Mouse (Mus musculus): ENCODE data around the gene Vmp1. TPM values are rescaled to one million over a fixed set of nuclear protein-coding genes. Genes with fewer than 3 reads are reported as not detected.

Gene Vmp1
- polyA plus RNA-seq, 1 experiment from 2014 or later, result 88.7 TPM

DNA sequence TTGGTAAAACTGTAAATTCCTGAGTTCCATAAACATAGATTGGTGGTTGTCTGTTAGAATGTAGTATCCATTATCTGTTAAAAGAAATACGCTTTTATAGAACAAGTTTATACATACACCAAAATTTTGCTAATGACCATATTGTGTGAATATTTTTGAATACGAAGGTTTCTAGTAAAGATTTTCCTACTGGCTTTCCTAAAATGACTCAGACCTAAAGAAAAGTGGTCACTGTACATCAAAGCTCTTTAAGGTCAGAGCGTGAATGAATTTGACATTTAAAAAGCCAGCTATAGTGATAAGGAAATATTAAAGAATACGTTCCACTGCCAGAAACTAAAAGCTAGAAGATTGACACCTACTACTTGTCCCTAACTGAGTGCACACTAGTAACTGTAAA lies 39.1 kb downstream of the Vmp1 start:
- Histone ChIP-seq H3K4me1 (ENCODE audit: control insufficient read depth, insufficient read depth, low read length) (no peaks in the 10 kb centered on the region), H3K9ac (ENCODE audit: low read length) (no peak overlapping the region), H3K4me3 (ENCODE audit: low read depth, low read length) (no peak overlapping the region), H3K27me3 (ENCODE audit: control insufficient read depth, insufficient read depth, low read length) (no peaks in the 10 kb centered on the region), H3K4me2 (ENCODE audit: low read depth, severe bottlenecking) (no peak overlapping the region), H3K36me3 (ENCODE audit: control insufficient read depth, insufficient read depth, low read length) (no peaks in the 10 kb centered on the region; the same call in 1 of the 2 replicates), H3K27ac (replicated peaks; ENCODE audit: low read depth, low read length) (no peak overlapping the region), H3K9me3 (ENCODE audit: control insufficient read depth, low read length) (no peaks in the 10 kb centered on the region)
- WGBS, result 95% methylated on average over 4 of the region's 4 CpGs
- DNase-seq (ENCODE audit: low spot score) (no peak), ATAC-seq (ENCODE audit: insufficient number of reproducible peaks, low FRiP score, low TSS enrichment, low read depth) (no peak)

DNA sequence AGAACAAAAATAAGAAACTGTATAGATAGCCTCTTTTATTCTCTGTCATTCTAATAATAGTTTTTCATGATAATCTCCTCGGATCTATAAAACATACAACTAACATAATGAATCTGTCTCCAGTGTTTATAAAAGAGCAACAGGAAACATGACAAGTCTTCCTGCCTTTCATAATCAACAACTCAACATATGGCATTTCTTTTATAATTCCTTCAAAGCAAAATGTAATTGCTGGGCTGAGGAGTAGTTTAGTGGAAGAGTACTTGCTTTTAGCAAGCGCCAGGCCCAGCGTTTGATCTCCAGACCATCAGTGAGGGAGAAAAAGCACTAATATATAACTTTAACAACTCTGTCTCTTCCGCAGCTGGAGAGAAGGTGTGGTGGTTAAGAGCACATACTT lies 41.9 kb downstream of the Vmp1 start:
- 77% methylated on average over 4 of the region's 4 CpGs for WGBS
- H3K9ac ChIP-seq (ENCODE audit: low read length), result no peak overlapping the region
- DNase-seq (ENCODE audit: low spot score) (no peak), ATAC-seq (ENCODE audit: insufficient number of reproducible peaks, low FRiP score, low TSS enrichment, low read depth) (no peak)
- no peak overlapping the region for H3K27ac ChIP-seq (replicated peaks; ENCODE audit: low read depth, low read length)
- no peaks in the 10 kb centered on the region for H3K27me3 ChIP-seq (ENCODE audit: control insufficient read depth, insufficient read depth, low read length)
- no peaks in the 10 kb centered on the region for H3K4me1 ChIP-seq (ENCODE audit: control insufficient read depth, insufficient read depth, low read length)
- no peaks in the 10 kb centered on the region for H3K9me3 ChIP-seq (ENCODE audit: control insufficient read depth, low read length)
- no peak overlapping the region for H3K4me2 ChIP-seq (ENCODE audit: low read depth, severe bottlenecking)
- no peaks in the 10 kb centered on the region; the same call in 1 of the 2 replicates for H3K36me3 ChIP-seq (ENCODE audit: control insufficient read depth, insufficient read depth, low read length)
- no peak overlapping the region for H3K4me3 ChIP-seq (ENCODE audit: low read depth, low read length)

DNA sequence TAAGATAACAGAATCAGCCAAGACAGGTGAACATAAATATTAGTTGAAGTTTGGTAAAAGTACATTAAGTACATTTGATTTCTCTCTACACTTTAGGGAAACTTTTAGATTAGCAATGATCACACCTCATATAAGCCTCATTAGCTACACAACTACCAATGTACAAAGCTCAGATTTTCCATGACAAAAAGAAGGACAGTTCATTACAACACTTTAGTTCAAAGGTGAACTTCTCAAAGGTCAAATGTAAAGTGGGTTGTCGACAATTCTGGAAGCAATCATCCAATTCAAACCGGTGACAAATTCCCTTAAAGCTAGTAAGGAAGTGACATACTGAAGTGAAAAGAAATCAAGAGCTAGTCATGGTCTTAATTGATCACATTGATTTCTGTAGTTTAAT lies 45.9 kb downstream of the Vmp1 start:
- Histone ChIP-seq H3K9me3 (ENCODE audit: control insufficient read depth, low read length) (no peaks in the 10 kb centered on the region), H3K4me3 (ENCODE audit: low read depth, low read length) (no peak overlapping the region), H3K27ac (replicated peaks; ENCODE audit: low read depth, low read length) (no peak overlapping the region), H3K9ac (ENCODE audit: low read length) (no peak overlapping the region), H3K36me3 (ENCODE audit: control insufficient read depth, insufficient read depth, low read length) (peaks cover 3% of the 10 kb centered on the region), H3K27me3 (ENCODE audit: control insufficient read depth, insufficient read depth, low read length) (no peaks in the 10 kb centered on the region), H3K4me2 (ENCODE audit: low read depth, severe bottlenecking) (no peak overlapping the region), H3K4me1 (ENCODE audit: control insufficient read depth, insufficient read depth, low read length) (no peaks in the 10 kb centered on the region)
- no peak for DNase-seq (ENCODE audit: low spot score)
- 75% methylated on average over 2 of the region's 2 CpGs for WGBS
- no peak for ATAC-seq (ENCODE audit: insufficient number of reproducible peaks, low FRiP score, low TSS enrichment, low read depth)

DNA sequence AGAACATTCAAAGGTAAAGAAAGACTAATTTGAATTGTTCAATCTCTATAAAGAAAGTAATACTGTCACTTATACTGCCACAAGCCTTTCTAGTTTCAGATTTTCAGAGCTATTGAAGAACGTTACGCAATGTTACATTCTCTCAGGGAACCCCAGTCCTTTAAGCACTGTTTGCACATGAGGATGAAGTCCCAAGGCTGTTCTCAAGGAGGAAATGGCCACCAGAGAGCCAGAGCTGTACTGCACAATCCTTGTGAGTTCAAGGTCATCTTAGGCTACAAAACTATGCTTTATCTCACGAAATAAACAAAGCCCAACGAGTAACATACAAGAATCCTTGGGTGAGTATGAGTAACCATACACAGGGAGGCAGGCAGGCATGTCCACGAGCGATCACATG lies 49.2 kb downstream of the Vmp1 start:
- no peak for ATAC-seq (ENCODE audit: insufficient number of reproducible peaks, low FRiP score, low TSS enrichment, low read depth)
- Histone ChIP-seq H3K9me3 (ENCODE audit: control insufficient read depth, low read length) (no peaks in the 10 kb centered on the region), H3K27ac (replicated peaks; ENCODE audit: low read depth, low read length) (no peak overlapping the region)

DNA sequence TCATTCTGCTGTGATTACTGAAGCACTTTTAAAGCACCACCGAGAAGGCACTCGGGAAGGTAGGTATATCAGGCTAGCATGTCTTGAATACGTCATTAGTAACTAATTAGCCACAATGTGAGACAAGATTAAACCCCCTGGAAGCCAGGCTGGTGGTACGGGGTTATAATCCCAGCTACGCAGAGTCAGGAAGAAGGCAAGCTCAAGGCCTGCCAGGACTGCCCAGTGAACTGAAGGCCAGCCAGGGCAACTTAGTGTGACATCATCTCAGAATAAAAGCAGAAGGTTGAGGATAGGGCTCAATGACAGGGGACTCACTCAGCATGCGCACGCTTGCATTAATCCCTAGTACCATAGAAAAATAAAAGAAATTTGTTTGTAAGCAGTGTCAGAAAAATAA lies 53.7 kb downstream of the Vmp1 start:
- WGBS, result 86% methylated on average over 7 of the region's 7 CpGs
- ATAC-seq (ENCODE audit: insufficient number of reproducible peaks, low FRiP score, low TSS enrichment, low read depth), result no peak

More for the DNA sequence above, 49.2 kb downstream of the Vmp1 start:
- WGBS, result 93% methylated on average over 6 of the region's 6 CpGs
- Histone ChIP-seq H3K4me3 (ENCODE audit: low read depth, low read length) (no peak overlapping the region), H3K36me3 (ENCODE audit: control insufficient read depth, insufficient read depth, low read length) (peaks cover 3% of the 10 kb centered on the region), H3K4me1 (ENCODE audit: control insufficient read depth, insufficient read depth, low read length) (no peaks in the 10 kb centered on the region), H3K9ac (ENCODE audit: low read length) (no peak overlapping the region), H3K4me2 (ENCODE audit: low read depth, severe bottlenecking) (no peak overlapping the region), H3K27me3 (ENCODE audit: control insufficient read depth, insufficient read depth, low read length) (no peaks in the 10 kb centered on the region)
- DNase-seq (ENCODE audit: low spot score), result no peak

DNA sequence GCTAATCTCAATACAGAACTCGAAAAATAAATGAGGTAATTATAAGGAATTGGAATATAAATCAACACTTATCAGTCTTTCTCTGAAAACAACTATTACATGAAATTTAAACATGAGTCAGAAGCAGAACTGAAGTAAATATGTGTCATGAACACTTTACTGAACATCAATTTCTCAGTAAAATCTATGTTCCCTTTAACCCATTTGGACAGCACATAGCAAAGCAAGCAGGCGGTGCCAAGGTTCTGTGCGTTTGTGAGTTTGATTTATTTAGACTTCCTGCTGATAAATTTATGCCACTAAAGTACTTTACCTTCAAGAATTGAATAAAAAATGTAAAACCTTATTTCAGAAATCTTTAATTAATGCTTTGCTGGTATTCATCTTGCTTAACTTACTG lies 54.2 kb downstream of the Vmp1 start:
- Histone ChIP-seq H3K4me3 (ENCODE audit: low read depth, low read length) (no peak overlapping the region), H3K4me2 (ENCODE audit: low read depth, severe bottlenecking) (no peak overlapping the region), H3K27ac (replicated peaks; ENCODE audit: low read depth, low read length) (no peak overlapping the region), H3K27me3 (ENCODE audit: control insufficient read depth, insufficient read depth, low read length) (no peaks in the 10 kb centered on the region), H3K9ac (ENCODE audit: low read length) (no peak overlapping the region), H3K36me3 (ENCODE audit: control insufficient read depth, insufficient read depth, low read length) (no peaks in the 10 kb centered on the region; the same call in 1 of the 2 replicates), H3K4me1 (ENCODE audit: control insufficient read depth, insufficient read depth, low read length) (no peaks in the 10 kb centered on the region), H3K9me3 (ENCODE audit: control insufficient read depth, low read length) (no peaks in the 10 kb centered on the region)
- 87% methylated on average over 3 of the region's 3 CpGs for WGBS
- DNase-seq (ENCODE audit: low spot score) (no peak), ATAC-seq (ENCODE audit: insufficient number of reproducible peaks, low FRiP score, low TSS enrichment, low read depth) (no peak)

More for the DNA sequence above, 53.7 kb downstream of the Vmp1 start:
- Histone ChIP-seq H3K4me3 (ENCODE audit: low read depth, low read length) (no peak overlapping the region), H3K27ac (replicated peaks; ENCODE audit: low read depth, low read length) (no peak overlapping the region), H3K36me3 (ENCODE audit: control insufficient read depth, insufficient read depth, low read length) (peaks cover under 1% of the 10 kb centered on the region), H3K4me2 (ENCODE audit: low read depth, severe bottlenecking) (no peak overlapping the region), H3K4me1 (ENCODE audit: control insufficient read depth, insufficient read depth, low read length) (no peaks in the 10 kb centered on the region), H3K9ac (ENCODE audit: low read length) (no peak overlapping the region), H3K27me3 (ENCODE audit: control insufficient read depth, insufficient read depth, low read length) (no peaks in the 10 kb centered on the region), H3K9me3 (ENCODE audit: control insufficient read depth, low read length) (no peaks in the 10 kb centered on the region)
- DNase-seq (ENCODE audit: low spot score), result no peak

DNA sequence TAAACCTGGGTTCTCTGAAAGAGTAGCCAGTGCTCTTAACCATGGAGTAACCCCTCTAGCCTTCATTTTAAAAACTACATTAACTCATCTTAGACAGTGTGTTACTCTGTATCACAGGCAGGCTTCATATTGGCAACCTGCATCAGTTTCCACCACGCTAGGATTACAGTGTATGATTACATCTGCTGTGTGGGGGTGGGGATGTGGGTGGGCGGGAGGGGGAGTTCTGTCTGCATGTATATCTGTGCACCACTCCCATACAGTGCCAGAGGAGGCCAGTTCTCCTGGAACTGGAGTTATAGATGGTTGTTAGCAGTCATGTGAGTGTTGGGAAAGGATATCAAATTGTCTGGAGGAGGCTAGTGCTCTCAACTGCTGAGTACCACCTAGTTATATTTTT lies 55.2 kb downstream of the Vmp1 start:
- no peak overlapping the region for H3K4me3 ChIP-seq (ENCODE audit: low read depth, low read length)
- no peak overlapping the region for H3K4me2 ChIP-seq (ENCODE audit: low read depth, severe bottlenecking)
- no peak for ATAC-seq (ENCODE audit: insufficient number of reproducible peaks, low FRiP score, low TSS enrichment, low read depth)
- DNase-seq (ENCODE audit: low spot score), result no peak
- no peaks in the 10 kb centered on the region for H3K4me1 ChIP-seq (ENCODE audit: control insufficient read depth, insufficient read depth, low read length)
- H3K27ac ChIP-seq (replicated peaks; ENCODE audit: low read depth, low read length), result no peak overlapping the region
- no peak overlapping the region for H3K9ac ChIP-seq (ENCODE audit: low read length)
- H3K36me3 ChIP-seq (ENCODE audit: control insufficient read depth, insufficient read depth, low read length), result no peaks in the 10 kb centered on the region; the same call in 1 of the 2 replicates
- H3K27me3 ChIP-seq (ENCODE audit: control insufficient read depth, insufficient read depth, low read length), result no peaks in the 10 kb centered on the region
- no peaks in the 10 kb centered on the region for H3K9me3 ChIP-seq (ENCODE audit: control insufficient read depth, low read length)
- 85% methylated on average over 2 of the region's 2 CpGs for WGBS

DNA sequence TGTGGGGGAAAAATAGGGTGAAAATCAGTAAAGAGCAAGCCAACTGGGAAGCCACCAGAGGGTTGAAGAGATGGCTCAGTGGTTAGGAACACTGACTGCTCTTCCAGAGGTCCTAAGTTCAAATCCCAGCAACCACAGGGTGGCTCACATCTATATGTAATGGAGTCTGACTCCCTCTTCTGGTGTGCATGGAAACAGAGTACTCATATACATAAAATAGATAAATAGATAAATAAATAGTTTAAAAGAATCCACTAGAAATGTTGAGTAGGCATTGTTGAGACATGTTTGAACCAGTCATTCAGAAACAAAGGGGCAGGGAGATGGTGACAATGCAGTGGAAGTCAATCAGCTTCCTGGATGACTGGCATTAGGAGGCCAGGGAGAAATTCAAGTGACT lies 56.0 kb downstream of the Vmp1 start:
- ATAC-seq (ENCODE audit: insufficient number of reproducible peaks, low FRiP score, low TSS enrichment, low read depth) (no peak), DNase-seq (ENCODE audit: low spot score) (no peak)
- Histone ChIP-seq H3K4me3 (ENCODE audit: low read depth, low read length) (no peak overlapping the region), H3K27ac (replicated peaks; ENCODE audit: low read depth, low read length) (no peak overlapping the region), H3K9ac (ENCODE audit: low read length) (no peak overlapping the region), H3K36me3 (ENCODE audit: control insufficient read depth, insufficient read depth, low read length) (no peaks in the 10 kb centered on the region), H3K9me3 (ENCODE audit: control insufficient read depth, low read length) (no peaks in the 10 kb centered on the region), H3K4me2 (ENCODE audit: low read depth, severe bottlenecking) (no peak overlapping the region), H3K27me3 (ENCODE audit: control insufficient read depth, insufficient read depth, low read length) (no peaks in the 10 kb centered on the region), H3K4me1 (ENCODE audit: control insufficient read depth, insufficient read depth, low read length) (no peaks in the 10 kb centered on the region)

DNA sequence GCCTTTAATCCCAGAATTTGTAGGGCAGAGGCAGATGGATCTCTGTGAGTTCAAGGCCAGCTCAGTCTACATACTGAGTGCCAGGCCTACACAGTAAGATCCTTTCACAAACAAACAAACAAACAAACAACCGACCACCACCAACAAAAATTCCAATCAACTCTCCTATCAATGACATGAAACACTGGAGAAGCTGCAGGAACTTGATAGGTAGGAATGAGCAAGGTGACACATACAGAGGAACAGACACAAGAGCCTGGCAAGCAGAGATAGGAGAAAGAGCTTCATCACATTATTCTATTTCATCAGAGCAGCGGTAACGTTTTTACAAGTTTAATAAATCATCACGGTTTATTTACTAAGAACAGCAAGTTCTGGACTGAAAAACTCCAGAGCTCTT lies 56.9 kb downstream of the Vmp1 start:
- no peak overlapping the region for H3K4me3 ChIP-seq (ENCODE audit: low read depth, low read length)
- ATAC-seq (ENCODE audit: insufficient number of reproducible peaks, low FRiP score, low TSS enrichment, low read depth) (no peak), DNase-seq (ENCODE audit: low spot score) (no peak)
- H3K9me3 ChIP-seq (ENCODE audit: control insufficient read depth, low read length), result no peaks in the 10 kb centered on the region
- no peak overlapping the region for H3K9ac ChIP-seq (ENCODE audit: low read length)
- no peaks in the 10 kb centered on the region for H3K27me3 ChIP-seq (ENCODE audit: control insufficient read depth, insufficient read depth, low read length)
- WGBS, result 86% methylated on average over 4 of the region's 4 CpGs
- no peaks in the 10 kb centered on the region for H3K36me3 ChIP-seq (ENCODE audit: control insufficient read depth, insufficient read depth, low read length)
- no peak overlapping the region for H3K4me2 ChIP-seq (ENCODE audit: low read depth, severe bottlenecking)
- no peaks in the 10 kb centered on the region for H3K4me1 ChIP-seq (ENCODE audit: control insufficient read depth, insufficient read depth, low read length)
- no peak overlapping the region for H3K27ac ChIP-seq (replicated peaks; ENCODE audit: low read depth, low read length)

Measured in limb, embryonic 11.5 days (tissue).